Mouse (Mus musculus) naive thymus-derived CD4-positive, alpha-beta T cell, adult 5 months (primary cell): ENCODE data around the gene Vrk2. TPM values are rescaled to one million over a fixed set of nuclear protein-coding genes. Genes with fewer than 3 reads are reported as not detected.

Experiments used
- polyA plus RNA-seq: library from polyadenylated mRNA; unstranded; fragments of 100-300 nt; shearing (Covaris generic); gene quantifications from one replicate; pipeline ENCODE4 v1.2.1, GENCODE M21; 2017

Vrk2 gene
- 39.1 TPM for polyA plus RNA-seq

DNA sequence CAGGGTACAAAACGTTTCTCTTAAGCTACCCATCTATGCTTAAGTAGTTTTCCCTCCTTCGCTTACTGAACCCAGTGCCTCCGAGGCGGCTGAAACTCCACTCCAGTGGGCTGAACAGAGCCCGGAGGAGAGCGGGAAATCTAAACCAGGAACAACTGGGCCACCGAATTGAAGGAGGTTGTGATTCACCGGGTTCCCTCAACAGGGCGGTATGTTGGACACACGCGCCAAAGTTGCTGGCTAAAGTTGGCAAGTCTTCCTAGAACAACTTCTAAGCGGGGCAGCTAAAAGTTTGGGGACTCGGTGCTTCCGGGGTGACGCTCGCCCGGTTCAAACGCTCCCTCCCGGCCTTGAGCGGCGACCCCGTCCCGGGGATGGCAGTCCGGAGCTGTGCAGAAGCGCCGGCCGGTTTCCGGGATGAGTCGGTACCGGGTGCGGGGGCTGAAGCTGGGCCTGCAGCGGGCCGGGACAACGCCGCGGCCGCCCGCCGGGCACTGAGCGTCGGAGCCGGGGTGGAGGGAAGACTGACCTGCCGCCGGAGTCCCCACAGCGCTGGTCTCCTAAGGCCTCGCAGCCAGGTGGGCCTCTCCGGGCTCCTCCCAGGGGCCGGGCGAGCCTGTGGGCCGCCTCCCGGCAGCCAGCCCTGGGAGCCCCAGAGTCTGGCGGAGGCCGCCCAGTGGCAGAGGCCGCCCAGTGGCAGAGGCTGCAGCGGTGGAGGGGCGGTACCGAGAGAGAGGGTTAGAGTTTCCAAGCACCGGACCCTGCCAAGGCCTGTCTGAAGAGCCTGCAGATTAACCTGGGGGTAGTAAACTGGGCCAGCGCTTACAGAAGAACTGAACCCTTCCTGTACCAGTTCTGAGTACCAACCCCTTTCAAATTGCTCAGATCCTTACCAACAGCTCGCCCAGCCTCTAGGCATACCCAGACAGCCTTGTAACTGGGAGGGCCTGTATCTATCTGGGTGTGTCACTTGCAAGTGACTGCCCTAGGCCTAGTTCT, at the start of gene Vrk2, which contains the start of gene Gm6899:
Gene Vrk2, minus strand, starts transcription at position 939 of the 999 bp plus-strand sequence.
Gene Gm6899, plus strand, starts transcription at position 181 of the 999 bp plus-strand sequence.

Other genes with a start within 250 kb of the Vrk2 start
- gene Fancl, start 207.9 kb downstream of the Vrk2 start, polyA plus RNA-seq, result 25.9 TPM
- gene Gm6899, start 758 bp downstream of the Vrk2 start, polyA plus RNA-seq, result not detected